Mouse (Mus musculus): ENCODE results near the gene Wfdc17.

The Wfdc17 gene

DNA sequence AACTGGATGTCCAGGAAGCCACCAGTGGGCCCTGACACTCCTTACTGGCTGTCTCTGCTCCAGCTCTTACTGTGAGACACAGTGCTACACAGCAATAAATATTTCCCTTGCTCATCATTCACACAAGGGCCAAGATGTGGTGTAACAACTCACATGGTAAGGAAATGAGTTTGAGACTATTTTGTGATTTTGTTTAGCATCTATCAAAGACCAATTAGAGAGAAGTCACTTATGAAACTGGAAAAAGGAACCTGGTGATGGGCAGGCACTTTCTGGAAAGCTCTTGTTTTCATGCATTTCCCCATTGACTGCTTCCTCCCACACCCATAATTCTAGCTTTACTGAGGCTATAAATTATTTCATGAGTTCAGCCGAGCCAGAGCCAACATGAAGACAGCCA, at the start of gene Wfdc17:
Gene Wfdc17 (plus strand): TSS at position 287 of the 400 bp plus-strand sequence.
- in situ Hi-C loops (cut with MseI, MboI): no loop called here

GRCm38 (mm10) chr11:83654606-83655005, 49.2 kb upstream of the Wfdc17 start:
- in situ Hi-C loops (cut with MseI, MboI): no loop called here

GRCm38 (mm10) chr11:83657508-83657907, 46.3 kb upstream of the Wfdc17 start:
- in situ Hi-C loops (cut with MseI, MboI): no loop called here

GRCm38 (mm10) chr11:83658797-83659196, 45.0 kb upstream of the Wfdc17 start:
- in situ Hi-C loops (cut with MseI, MboI): no loop called here

DNA sequence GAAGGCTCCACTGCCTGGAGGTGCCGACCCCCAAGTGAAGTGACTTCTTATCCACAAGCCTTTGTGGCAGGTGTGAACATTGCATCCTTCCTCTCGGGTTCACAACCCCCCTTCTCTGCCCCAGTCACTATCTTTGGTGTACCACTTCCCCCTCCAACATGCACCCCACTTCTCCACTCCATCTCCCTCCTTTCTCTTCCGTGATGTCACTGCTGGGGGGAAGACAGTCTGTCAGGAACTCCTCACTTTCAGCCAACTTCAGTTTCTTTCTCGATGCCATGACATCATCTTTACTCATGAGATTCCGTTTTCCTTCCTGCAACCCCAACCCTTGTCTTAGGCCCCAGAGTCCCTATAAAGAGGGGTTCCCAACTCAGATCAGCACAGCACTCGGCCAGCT, 41.6 kb upstream of the Wfdc17 start, which contains the start of gene Ccl4:
Gene Ccl4 (plus strand): TSS at position 381 of the 400 bp plus-strand sequence.
- in situ Hi-C loops (cut with MseI, MboI): no loop called here

- in situ Hi-C loops (cut with MseI, MboI): no loop called here
Observed at GRCm38 (mm10) chr11:83663532-83663931, 40.3 kb upstream of the Wfdc17 start.

DNA sequence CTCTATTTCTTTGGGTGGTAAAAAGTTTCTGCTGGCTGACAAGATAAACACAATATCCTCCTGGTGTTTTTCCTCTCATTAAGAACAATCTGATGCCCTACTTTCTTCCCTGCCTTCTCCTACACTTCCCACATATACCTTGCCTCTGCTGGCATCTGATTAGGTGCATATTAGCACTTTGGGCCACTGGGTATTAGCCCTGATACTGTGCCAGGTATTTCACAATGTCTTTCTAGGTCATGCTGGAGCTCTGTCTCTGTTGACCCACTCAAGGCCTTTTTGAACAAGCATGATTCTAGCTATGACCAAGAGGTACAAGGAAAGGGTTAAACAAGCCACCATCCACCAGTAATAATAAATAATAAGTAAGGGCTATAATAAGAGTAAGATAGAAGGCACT, 32.0 kb upstream of the Wfdc17 start:
- in situ Hi-C loops (cut with MseI, MboI): no loop called here

DNA sequence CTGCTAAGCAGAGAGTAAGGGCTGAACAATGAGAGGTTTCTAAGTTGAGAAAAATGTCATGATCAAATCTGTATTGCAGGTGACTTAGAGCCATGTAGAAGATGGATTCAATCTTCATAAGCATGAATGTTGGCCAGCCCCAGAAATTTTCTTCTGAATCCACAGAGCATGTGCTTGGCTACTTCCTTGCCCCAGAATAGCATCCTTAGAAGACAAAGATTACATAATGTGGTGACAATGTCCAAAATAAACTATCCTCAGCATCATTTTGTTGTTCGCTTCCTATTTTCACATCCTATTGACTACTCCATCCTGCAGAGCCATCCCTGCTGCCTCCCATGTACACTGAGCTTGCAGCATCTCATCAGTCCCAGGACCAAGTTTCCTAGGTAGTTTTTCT, 28.1 kb upstream of the Wfdc17 start:
- in situ Hi-C loops (cut with MseI, MboI): no loop called here

GRCm38 (mm10) chr11:83689918-83690317, 13.9 kb upstream of the Wfdc17 start:
- in situ Hi-C loops (cut with MseI, MboI): no loop called here

GRCm38 (mm10) chr11:83692008-83692407, 11.8 kb upstream of the Wfdc17 start:
- in situ Hi-C loops (cut with MseI, MboI): no loop called here

DNA sequence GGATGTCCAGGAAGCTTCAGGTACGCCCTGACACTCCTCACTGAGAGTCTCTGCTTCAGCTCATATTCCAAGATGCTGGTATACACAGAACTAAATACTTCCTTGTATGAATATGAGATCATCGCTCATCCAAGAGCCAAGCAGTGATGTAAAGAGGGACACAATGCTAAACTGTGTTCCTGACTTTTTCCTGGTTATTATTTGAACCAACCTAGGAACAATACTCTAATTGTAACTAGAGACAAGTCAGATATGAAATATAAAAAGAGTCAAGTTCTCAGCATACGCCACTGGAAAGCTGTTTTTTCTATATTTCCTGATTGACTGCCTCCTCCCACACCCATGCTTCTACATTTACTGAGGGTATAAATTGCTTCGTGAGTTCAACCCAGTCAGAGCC, 4.9 kb downstream of the Wfdc17 start, which contains the start of gene Wfdc18:
Gene Wfdc18 (plus strand): TSS at position 301 of the 400 bp plus-strand sequence.
- in situ Hi-C loops (cut with MseI, MboI): no loop called here

DNA sequence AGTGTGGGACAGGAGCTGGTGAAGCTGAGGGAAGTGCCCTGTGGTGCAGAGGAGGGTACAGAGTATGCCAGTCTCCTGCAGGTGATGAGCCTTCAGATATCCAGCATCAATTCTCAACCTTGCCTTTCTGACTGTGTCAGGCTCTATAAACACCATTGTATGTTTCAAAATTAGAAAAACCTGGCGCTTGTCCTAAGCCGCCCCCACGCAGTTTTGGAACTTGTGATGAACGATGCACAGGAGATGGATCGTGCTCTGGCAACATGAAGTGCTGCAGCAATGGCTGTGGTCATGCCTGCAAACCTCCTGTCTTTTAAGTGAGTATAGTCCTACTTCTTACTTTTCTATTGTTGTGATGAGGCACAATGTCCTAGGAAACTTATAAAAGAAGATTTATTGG, 5.9 kb downstream of the Wfdc17 start:
- in situ Hi-C loops (cut with MseI, MboI): no loop called here

- in situ Hi-C loops (cut with MseI, MboI): no loop called here
Observed at GRCm38 (mm10) chr11:83712671-83713070, 8.9 kb downstream of the Wfdc17 start.

- in situ Hi-C loops (cut with MseI, MboI): no loop called here
Observed at GRCm38 (mm10) chr11:83713925-83714324, 10.1 kb downstream of the Wfdc17 start.

DNA sequence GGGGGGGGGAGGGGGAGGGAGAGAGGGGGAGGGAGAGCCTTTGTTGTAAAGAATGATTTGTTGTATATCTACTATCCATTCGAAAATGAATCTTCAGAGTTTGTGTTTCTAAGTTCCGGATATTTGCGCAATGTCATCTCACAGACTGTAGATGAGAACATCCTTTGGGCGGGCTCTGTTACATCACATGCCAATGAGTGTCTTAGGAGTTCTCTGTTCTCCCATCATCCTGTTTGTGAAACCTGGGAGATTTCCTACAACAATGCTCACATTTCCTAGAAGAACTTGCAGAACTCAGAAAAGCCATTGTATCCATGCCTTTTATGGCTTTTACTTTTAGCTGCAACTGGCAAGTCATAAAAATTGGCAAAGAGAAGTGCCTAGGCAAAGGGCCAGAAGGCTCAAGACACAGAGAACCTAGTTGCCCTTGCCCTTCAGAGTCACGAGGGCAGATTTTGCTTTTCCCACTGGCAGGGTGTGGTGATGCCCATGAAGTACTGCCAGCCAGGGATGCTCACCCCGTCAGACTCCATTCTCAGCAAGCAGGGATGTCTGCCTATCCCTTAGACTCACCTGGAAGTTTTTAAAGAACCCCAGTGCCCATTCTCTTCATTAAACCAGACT, 13.4 kb downstream of the Wfdc17 start:
- in situ Hi-C loops (cut with MseI, MboI): no loop called here

- in situ Hi-C loops (cut with MseI, MboI): no loop called here
Observed at GRCm38 (mm10) chr11:83720766-83721165, 17.0 kb downstream of the Wfdc17 start.

DNA sequence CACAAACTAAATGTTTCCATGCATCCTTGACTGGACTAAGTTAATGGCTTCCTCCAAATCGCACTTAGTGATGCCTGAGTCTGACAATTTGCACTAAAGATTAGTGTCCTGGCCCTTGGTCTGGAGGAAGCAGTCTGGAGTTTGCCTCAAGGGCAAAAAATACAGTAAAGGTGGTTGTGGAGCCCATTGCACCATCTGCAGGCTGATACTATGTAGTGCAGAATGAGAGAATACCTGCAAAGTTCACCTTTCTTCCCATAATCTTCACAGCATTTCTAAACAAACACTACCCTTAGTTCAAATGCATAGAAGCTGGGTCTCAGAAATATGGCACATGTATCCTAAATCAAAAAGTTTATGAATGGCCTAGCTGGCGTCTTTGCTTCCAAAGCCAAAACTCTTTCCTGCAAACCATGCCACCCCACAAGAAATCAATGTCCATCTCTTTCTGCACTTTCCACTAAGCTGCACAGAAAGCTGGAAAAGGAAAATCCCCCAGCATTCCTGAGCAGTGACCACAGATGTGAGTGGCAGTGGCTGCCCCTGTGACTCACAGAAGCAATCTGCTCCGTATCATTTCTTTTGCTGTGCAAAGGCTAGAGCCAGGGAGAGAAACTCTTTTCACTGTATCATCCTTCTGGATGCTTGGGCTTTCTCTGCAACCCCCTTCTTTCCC, 25.1 kb downstream of the Wfdc17 start:
- in situ Hi-C loops (cut with MseI, MboI): no loop called here

- in situ Hi-C loops (cut with MseI, MboI): no loop called here
Observed at GRCm38 (mm10) chr11:83731116-83731515, 27.3 kb downstream of the Wfdc17 start.

- in situ Hi-C loops (cut with MseI, MboI): no loop called here
Observed at GRCm38 (mm10) chr11:83733071-83733640, 29.4 kb downstream of the Wfdc17 start.

- in situ Hi-C loops (cut with MseI, MboI): no loop called here
Observed at GRCm38 (mm10) chr11:83734215-83734614, 30.4 kb downstream of the Wfdc17 start.

GRCm38 (mm10) chr11:83735881-83736280, 32.1 kb downstream of the Wfdc17 start:
- in situ Hi-C loops (cut with MseI, MboI): loop anchor here (5.0 kb wide), 2 partner anchors 179 to 189 kb away; no protein-coding TSS in a partner anchor

GRCm38 (mm10) chr11:83737109-83737558, 33.3 kb downstream of the Wfdc17 start:
- in situ Hi-C loops (cut with MseI, MboI): loop anchor here (5.0 kb wide), 2 partner anchors 180 to 190 kb away; no protein-coding TSS in a partner anchor

DNA sequence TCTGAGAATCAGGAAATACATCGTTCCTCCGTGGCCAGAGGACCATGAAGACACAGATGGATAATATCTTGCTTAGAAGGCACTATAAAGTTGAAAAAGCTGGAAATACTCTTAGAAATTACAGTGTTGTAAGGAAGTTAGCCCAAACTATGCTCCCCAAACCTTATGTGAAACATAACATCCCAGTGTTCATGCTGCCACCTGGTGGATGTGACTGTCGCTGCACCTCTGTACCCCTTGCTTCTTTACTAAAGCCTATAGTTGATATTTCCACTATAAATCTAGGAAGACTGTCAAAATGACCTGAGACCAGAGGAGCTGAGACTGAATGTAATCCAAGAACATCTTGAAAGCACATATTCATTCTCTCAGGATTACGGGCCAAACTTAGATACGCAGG, 35.5 kb downstream of the Wfdc17 start:
- in situ Hi-C loops (cut with MseI, MboI): loop anchor here (5.0 kb wide), 2 partner anchors 182 to 192 kb away; no protein-coding TSS in a partner anchor

Measured in mouse trophoblast stem cell (cell line).